Mouse (Mus musculus) C2C12 (cell line): ENCODE data around the gene Rhebl1. TPM values are rescaled to one million over a fixed set of nuclear protein-coding genes. Genes with fewer than 3 reads are reported as not detected.

ENCODE experiments used
- H3K27me3 ChIP-seq: one replicate; pipeline ENCODE4 v1.6.1; 2011; ENCODE audit not compliant: control insufficient read depth, insufficient read depth, insufficient read length
- H3K36me3 ChIP-seq: one replicate; pipeline ENCODE4 v1.6.1; 2011; ENCODE audit not compliant: control insufficient read depth, insufficient read depth
- H3K4me3 ChIP-seq: one replicate; pipeline ENCODE4 v1.5.1; 2011; ENCODE audit warnings: mild to moderate bottlenecking, control low read depth; ENCODE audit not compliant: poor library complexity, insufficient read depth, severe bottlenecking
- H3K79me2 ChIP-seq: one replicate; pipeline ENCODE4 v1.6.1; 2011; ENCODE audit not compliant: control insufficient read depth, insufficient read depth
- H3K79me3 ChIP-seq: one replicate; pipeline ENCODE4 v1.6.1; 2011; ENCODE audit warnings: low read depth, control low read depth
- H3ac ChIP-seq: one replicate; pipeline ENCODE3; 2011; ENCODE audit warnings: low read depth; ENCODE audit not compliant: control insufficient read depth, insufficient read length
- CEBPB ChIP-seq: IDR thresholded peaks from one replicate; pipeline ENCODE4 v1.6.1; 2011; ENCODE audit warnings: low read depth, mild to moderate bottlenecking, control low read depth, moderate library complexity
- CTCF ChIP-seq: IDR thresholded peaks from one replicate; pipeline ENCODE4 v1.5.1; 2011; ENCODE audit not compliant: control insufficient read depth, insufficient read depth, insufficient read length
- FOSL1 ChIP-seq: IDR thresholded peaks from one replicate; pipeline ENCODE4 v1.8.0; 2011; ENCODE audit warnings: mild to moderate bottlenecking, low read length; ENCODE audit not compliant: poor library complexity, insufficient read depth, severe bottlenecking
- MAX ChIP-seq: IDR thresholded peaks from one replicate; pipeline ENCODE4 v1.6.1; 2011; ENCODE audit warnings: mild to moderate bottlenecking, control low read depth
- MYOD1 ChIP-seq: IDR thresholded peaks from one replicate; pipeline ENCODE4 v1.6.1; 2011; ENCODE audit warnings: low read depth; ENCODE audit not compliant: control insufficient read depth, insufficient read length
- MYOG ChIP-seq: IDR thresholded peaks from one replicate; pipeline ENCODE4 v1.6.1; 2011; ENCODE audit not compliant: control insufficient read depth, insufficient read length; ENCODE audit errors: extremely low read depth
- USF1 ChIP-seq: IDR thresholded peaks from one replicate; pipeline ENCODE4 v1.6.1; 2011; ENCODE audit warnings: low read depth, mild to moderate bottlenecking, control low read depth, moderate library complexity
- polyA plus RNA-seq: library from polyadenylated mRNA; unstranded; fragments of >200 nt; fragmentation: generic; extraction: Trizol; gene quantifications from one replicate; pipeline ENCODE4 v1.2.1, GENCODE M21; 2012; ENCODE audit warnings: missing spikeins

The Rhebl1 gene
- polyA plus RNA-seq, 1 experiment = 9.7 TPM

- Histone ChIP-seq H3ac (no peak overlapping the region), H3K4me3 (no peak overlapping the region), H3K79me3 (peaks cover 14% of the 10 kb centered on the region), H3K79me2 (peaks cover 33% of the 10 kb centered on the region), H3K36me3 (peaks cover 59% of the 10 kb centered on the region), H3K27me3 (no peaks in the 10 kb centered on the region)
- no peak for TF ChIP-seq USF1
- TF ChIP-seq CEBPB = no peak
Measured at GRCm38 (mm10) chr15:98834059-98834458, 60.3 kb downstream of the Rhebl1 start.

- Histone ChIP-seq H3K36me3 (peaks cover 55% of the 10 kb centered on the region), H3ac (no peak overlapping the region), H3K79me2 (peaks cover 33% of the 10 kb centered on the region), H3K79me3 (peaks cover 18% of the 10 kb centered on the region), H3K27me3 (no peaks in the 10 kb centered on the region), H3K4me3 (no peak overlapping the region)
- TF ChIP-seq MAX (no peak), CTCF (no peak), MYOG (no peak), USF1 (no peak), CEBPB (no peak), MYOD1 (no peak), FOSL1 (no peak)
Measured at GRCm38 (mm10) chr15:98833281-98833680, 61.1 kb downstream of the Rhebl1 start.

DNA sequence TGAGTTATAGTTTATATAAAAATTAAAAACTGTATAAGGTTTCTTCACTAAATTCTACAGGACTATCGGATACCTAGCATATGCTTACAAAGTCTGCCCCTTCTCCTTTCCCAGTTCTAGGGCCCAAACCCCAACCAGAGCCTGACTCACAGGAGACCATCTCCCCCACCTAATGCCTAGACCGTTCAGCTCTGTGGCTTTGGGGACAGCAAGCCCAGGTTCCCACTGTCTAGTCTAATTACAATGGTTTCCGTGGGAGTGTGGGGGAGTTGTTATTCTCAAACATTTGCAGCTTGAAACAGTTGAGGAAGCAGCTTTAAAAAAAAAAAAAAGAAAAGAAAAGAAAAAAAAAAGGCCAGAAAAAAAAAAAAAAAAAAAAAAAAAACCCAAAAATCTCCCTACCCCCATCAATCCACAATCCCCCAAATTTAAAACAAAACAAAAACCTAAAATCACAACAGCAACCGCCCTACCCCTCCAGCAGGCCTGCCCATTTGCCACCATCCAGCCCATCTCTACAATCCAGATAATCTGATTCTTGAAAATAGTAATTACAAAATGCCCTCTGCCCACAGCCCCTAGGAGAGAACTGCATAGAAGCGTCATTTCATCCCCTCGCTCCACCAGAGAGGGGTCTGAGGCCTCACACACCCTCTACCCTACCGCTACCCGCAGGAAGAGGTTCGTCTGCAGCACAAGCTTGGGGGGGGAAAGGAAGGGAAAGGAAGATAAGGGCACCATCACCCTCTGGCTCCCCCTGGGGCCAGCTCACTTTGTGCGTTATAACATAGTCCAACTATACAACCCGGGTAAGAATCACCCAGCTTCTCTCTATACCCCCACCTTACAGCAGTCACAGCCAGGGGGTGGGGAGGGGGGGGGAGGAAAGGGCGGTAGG is 61.9 kb downstream of the Rhebl1 start:
- TF ChIP-seq MYOG (no peak), MAX (no peak), CEBPB (no peak), USF1 (no peak)
- H3K36me3 ChIP-seq = peaks cover 54% of the 10 kb centered on the region
- H3K79me2 ChIP-seq = peaks cover 37% of the 10 kb centered on the region
- H3ac ChIP-seq = no peak overlapping the region
- peaks cover 24% of the 10 kb centered on the region for H3K79me3 ChIP-seq
- H3K27me3 ChIP-seq = no peaks in the 10 kb centered on the region
- no peak overlapping the region for H3K4me3 ChIP-seq

GRCm38 (mm10) chr15:98831684-98832035 is 62.7 kb downstream of the Rhebl1 start:
- H3K27me3 ChIP-seq = no peaks in the 10 kb centered on the region
- TF ChIP-seq CEBPB (no peak), FOSL1 (no peak), USF1 (no peak), MYOG (no peak), CTCF (no peak), MYOD1 (no peak), MAX (no peak)
- H3K79me2 ChIP-seq = peaks cover 45% of the 10 kb centered on the region
- H3K79me3 ChIP-seq = peaks cover 28% of the 10 kb centered on the region
- H3K36me3 ChIP-seq = peaks cover 47% of the 10 kb centered on the region
- peak overlapping the region; percentile 99 for H3K4me3 ChIP-seq
- peak overlapping the region; percentile 43 for H3ac ChIP-seq

DNA sequence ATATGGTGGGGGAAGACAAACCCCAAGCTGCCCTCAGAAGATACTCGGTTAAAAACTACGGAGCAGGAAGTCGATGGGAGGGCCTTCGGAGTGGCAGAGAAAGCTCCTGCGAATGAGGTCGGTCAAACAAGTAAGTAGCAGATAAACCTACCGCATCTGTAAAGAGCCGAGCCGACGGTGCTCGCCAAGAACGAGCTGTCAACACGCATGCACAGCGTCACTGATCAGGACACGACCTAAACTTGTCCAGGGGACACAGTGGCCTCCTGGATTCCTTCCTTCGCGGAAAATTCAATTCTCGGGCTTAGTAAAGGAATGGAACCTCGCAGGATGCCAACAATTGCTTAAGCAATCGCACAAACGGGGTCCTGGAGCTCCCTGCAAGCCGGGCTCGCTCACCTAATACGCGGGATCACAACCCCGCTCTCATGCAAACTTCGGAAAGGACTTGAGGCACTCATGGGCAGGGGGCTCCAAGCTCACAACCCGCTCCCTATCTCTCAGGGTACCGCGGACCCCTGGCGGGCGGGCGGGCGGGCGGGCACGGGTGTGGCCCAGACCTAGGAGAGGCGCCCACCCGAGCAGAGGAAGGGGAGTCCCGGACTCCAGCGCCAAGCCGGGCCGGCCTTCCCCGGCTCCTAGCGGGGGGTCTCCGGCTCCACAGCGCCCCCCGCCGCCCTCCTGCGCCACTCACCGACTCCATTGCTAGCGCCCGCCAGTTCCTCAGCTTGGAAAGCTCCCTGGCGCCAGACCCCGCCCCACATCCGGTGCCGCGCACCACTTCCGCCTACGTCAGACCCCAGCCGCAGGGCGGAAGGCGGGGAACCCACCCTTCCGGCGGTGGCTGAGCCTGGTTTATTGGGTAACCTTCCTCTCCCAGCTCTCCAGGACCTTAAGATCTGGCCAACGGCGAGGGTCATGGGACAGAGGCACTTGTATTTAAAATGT is 63.3 kb downstream of the Rhebl1 start, which contains the start of gene Prkag1:
Prkag1 (minus strand) TSS at position 786 of the 948 bp plus-strand sequence.
- Histone ChIP-seq H3K27me3 (no peaks in the 10 kb centered on the region), H3K79me3 (peaks cover 32% of the 10 kb centered on the region), H3K4me3 (peak within 1 kb of the TSS; percentile 99), H3ac (peak within 1 kb of the TSS; percentile 68), H3K79me2 (peaks cover 51% of the 10 kb centered on the region), H3K36me3 (peaks cover 40% of the 10 kb centered on the region)
- TF ChIP-seq CEBPB (peak; percentile 85), MYOG (no peak), MYOD1 (no peak), CTCF (peak; percentile 92), MAX (peak; percentile 73)

Other genes starting within 250 kb of the Rhebl1 start
- gene Ddx23, start 231.6 kb downstream of the Rhebl1 start, polyA plus RNA-seq = 140 TPM
- 10.5 TPM for gene Rnd1, start 217.1 kb downstream of the Rhebl1 start, polyA plus RNA-seq
- 0.48 TPM for gene Ccdc65, start 186.3 kb downstream of the Rhebl1 start, polyA plus RNA-seq
- gene Fkbp11, start 166.3 kb downstream of the Rhebl1 start, polyA plus RNA-seq = 103 TPM
- 126 TPM for gene Arf3, start 131.3 kb downstream of the Rhebl1 start, polyA plus RNA-seq
- gene Wnt10b, start 116.4 kb downstream of the Rhebl1 start, polyA plus RNA-seq = 14.5 TPM
- 0.09 TPM for gene Wnt1, start 104.7 kb downstream of the Rhebl1 start, polyA plus RNA-seq
- gene Ddn, start 85.0 kb downstream of the Rhebl1 start, polyA plus RNA-seq = 0.11 TPM
- gene Prkag1, start 63.0 kb downstream of the Rhebl1 start, polyA plus RNA-seq = 132 TPM
- gene Kmt2d, start 23.3 kb downstream of the Rhebl1 start, polyA plus RNA-seq = 23.8 TPM
- 0.16 TPM for gene Dhh, start 4.0 kb upstream of the Rhebl1 start, polyA plus RNA-seq
- 18.0 TPM for gene Lmbr1l, start 23.7 kb upstream of the Rhebl1 start, polyA plus RNA-seq
- gene Tuba1b, start 40.0 kb upstream of the Rhebl1 start, polyA plus RNA-seq = 3,512 TPM
- gene Gm49450, start 59.0 kb upstream of the Rhebl1 start, polyA plus RNA-seq = 0.22 TPM
- gene Tuba1a, start 59.2 kb upstream of the Rhebl1 start, polyA plus RNA-seq = 2,758 TPM
- 976 TPM for gene Tuba1c, start 135.4 kb upstream of the Rhebl1 start, polyA plus RNA-seq
- gene Prph, start 160.6 kb upstream of the Rhebl1 start, polyA plus RNA-seq = 1.3 TPM
- 49.0 TPM for gene Troap, start 180.0 kb upstream of the Rhebl1 start, polyA plus RNA-seq
- 0.07 TPM for gene C1ql4, start 193.3 kb upstream of the Rhebl1 start, polyA plus RNA-seq
- gene Dnajc22, start 198.6 kb upstream of the Rhebl1 start, polyA plus RNA-seq = 0.74 TPM
- gene Spats2, start 231.4 kb upstream of the Rhebl1 start, polyA plus RNA-seq = 25.4 TPM